Mouse (Mus musculus) cortical plate, adult 2 months (tissue): Measurements from ENCODE around the gene Ift57. TPM values are rescaled to one million over a fixed set of nuclear protein-coding genes. Genes with fewer than 3 reads are reported as not detected.

Experiments
- H3K27ac ChIP-seq: fragments of 200-500 bp; 2 replicates; pipeline ENCODE4 v1.5.1; 2012; ENCODE audit warnings: low read length, control low read depth, inconsistent platforms; ENCODE audit not compliant: insufficient read depth
- H3K4me1 ChIP-seq: fragments of 200-500 bp; 2 replicates; pipeline ENCODE4 v1.6.1; 2011; ENCODE audit warnings: low read length; ENCODE audit not compliant: control insufficient read depth, insufficient read depth
- H3K4me3 ChIP-seq: fragments of 200-500 bp; 2 replicates; pipeline ENCODE4 v1.5.1; 2011; ENCODE audit warnings: mild to moderate bottlenecking, low read length, control low read depth; ENCODE audit not compliant: insufficient read depth
- CTCF ChIP-seq: fragments of 200-500 bp; IDR thresholded peaks from 2 replicates; pipeline ENCODE4 v1.5.1; 2011; ENCODE audit warnings: mild to moderate bottlenecking, control low read depth, low read length; ENCODE audit not compliant: insufficient read depth; ENCODE audit errors: extremely low read depth
- POLR2A ChIP-seq: fragments of 200-500 bp; IDR thresholded peaks from 2 replicates; pipeline ENCODE4 v1.6.1; 2011; ENCODE audit warnings: mild to moderate bottlenecking, low read length, control low read depth; ENCODE audit not compliant: insufficient read depth; ENCODE audit errors: extremely low read depth
- polyA plus RNA-seq: library from polyadenylated mRNA; depleted of rRNA; stranded (reverse); fragments of >200 nt; gene quantifications from 2 replicates; pipeline ENCODE4 v1.2.3, GENCODE M21; 2012

Gene Ift57
- polyA plus RNA-seq, 1 experiment: 53.3 TPM

- TF ChIP-seq CTCF (no peak), POLR2A (no peak)
- no peak overlapping the region for H3K27ac ChIP-seq
- no peak overlapping the region for H3K4me3 ChIP-seq
- H3K4me1 ChIP-seq: peaks cover 8% of the 10 kb centered on the region
These were observed 27.7 kb downstream of the Ift57 start for GRCm38 (mm10) chr16:49726761-49727160.

- TF ChIP-seq CTCF: no peak
- TF ChIP-seq POLR2A: no peak
- Histone ChIP-seq H3K4me1 (0 out of 2 replicates have a peak, but pooled peaks cover 2% of the 10 kb centered on the region), H3K27ac (no peak overlapping the region), H3K4me3 (no peak overlapping the region)
These were observed 37.5 kb downstream of the Ift57 start for GRCm38 (mm10) chr16:49736536-49736935.

- TF ChIP-seq POLR2A (no peak), CTCF (no peak)
- peaks cover 2% of the 10 kb centered on the region; the same call in 1 of the 2 replicates for H3K4me1 ChIP-seq
- no peak overlapping the region for H3K27ac ChIP-seq
- H3K4me3 ChIP-seq: no peak overlapping the region
These were observed 48.3 kb downstream of the Ift57 start for GRCm38 (mm10) chr16:49747360-49747759.

- peaks cover 1% of the 10 kb centered on the region; the same call in 1 of the 2 replicates for H3K4me1 ChIP-seq
- H3K27ac ChIP-seq: no peak overlapping the region; the same call in 1 of the 2 replicates
- H3K4me3 ChIP-seq: no peak overlapping the region
- no peak for TF ChIP-seq CTCF
- TF ChIP-seq POLR2A: no peak
These were observed 53.9 kb downstream of the Ift57 start for GRCm38 (mm10) chr16:49752906-49753305.

GRCm38 (mm10) chr16:49753318-49753717, 54.3 kb downstream of the Ift57 start:
- no peak overlapping the region for H3K27ac ChIP-seq
- no peak overlapping the region for H3K4me3 ChIP-seq
- no peak for TF ChIP-seq POLR2A
- TF ChIP-seq CTCF: no peak
- H3K4me1 ChIP-seq: peaks cover 1% of the 10 kb centered on the region; the same call in 1 of the 2 replicates

GRCm38 (mm10) chr16:49760517-49761203, 61.6 kb downstream of the Ift57 start:
- Histone ChIP-seq H3K4me1 (no peaks in the 10 kb centered on the region), H3K4me3 (no peak overlapping the region), H3K27ac (no peak overlapping the region)
- TF ChIP-seq POLR2A (no peak), CTCF (no peak)

GRCm38 (mm10) chr16:49761981-49762380, 62.9 kb downstream of the Ift57 start:
- no peak overlapping the region for H3K27ac ChIP-seq
- H3K4me1 ChIP-seq: no peaks in the 10 kb centered on the region
- no peak for TF ChIP-seq CTCF
- TF ChIP-seq POLR2A: no peak
- H3K4me3 ChIP-seq: no peak overlapping the region

GRCm38 (mm10) chr16:49766326-49766725, 67.3 kb downstream of the Ift57 start:
- H3K27ac ChIP-seq: no peak overlapping the region
- H3K4me1 ChIP-seq: no peaks in the 10 kb centered on the region
- 0 out of 2 replicates have a peak, but pooled peaks have one; percentile 7 for TF ChIP-seq CTCF
- TF ChIP-seq POLR2A: no peak
- H3K4me3 ChIP-seq: no peak overlapping the region

GRCm38 (mm10) chr16:49768491-49769031, 69.5 kb downstream of the Ift57 start:
- no peak overlapping the region for H3K27ac ChIP-seq
- no peak for TF ChIP-seq CTCF
- TF ChIP-seq POLR2A: no peak
- no peak overlapping the region for H3K4me3 ChIP-seq
- H3K4me1 ChIP-seq: no peaks in the 10 kb centered on the region

- no peaks in the 10 kb centered on the region for H3K4me1 ChIP-seq
- TF ChIP-seq CTCF (no peak), POLR2A (no peak)
- no peak overlapping the region for H3K27ac ChIP-seq
- H3K4me3 ChIP-seq: no peak overlapping the region
These were observed 70.8 kb downstream of the Ift57 start for GRCm38 (mm10) chr16:49769831-49770261.
